Mouse (Mus musculus) right cerebral cortex, postnatal 14 days (tissue): ENCODE data around the gene Hlf.

ENCODE experiments used
- DNase-seq: peaks from one replicate; pipeline ENCODE4 v3.0.0; 2022

The Hlf gene

DNA sequence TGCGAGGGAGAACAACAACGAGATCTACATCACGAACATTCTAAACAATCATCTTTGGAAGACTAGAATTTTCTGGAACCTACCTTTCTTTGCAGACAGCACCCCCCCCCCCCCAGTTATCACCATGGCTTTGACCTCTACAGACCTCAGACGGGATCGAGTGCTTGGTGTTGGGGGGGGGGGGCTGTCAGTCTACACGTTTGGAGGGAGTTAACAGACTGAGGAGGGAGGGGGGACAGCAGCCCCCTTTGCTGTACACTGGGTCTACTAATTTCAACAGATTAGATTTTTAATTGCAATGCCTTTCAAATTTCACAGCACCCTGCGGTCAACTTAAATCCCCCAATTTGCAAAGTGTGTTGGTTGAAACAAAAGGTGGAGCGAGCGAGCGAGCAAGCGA lies 20.3 kb downstream of the Hlf start:
- DNase-seq = no peak

DNA sequence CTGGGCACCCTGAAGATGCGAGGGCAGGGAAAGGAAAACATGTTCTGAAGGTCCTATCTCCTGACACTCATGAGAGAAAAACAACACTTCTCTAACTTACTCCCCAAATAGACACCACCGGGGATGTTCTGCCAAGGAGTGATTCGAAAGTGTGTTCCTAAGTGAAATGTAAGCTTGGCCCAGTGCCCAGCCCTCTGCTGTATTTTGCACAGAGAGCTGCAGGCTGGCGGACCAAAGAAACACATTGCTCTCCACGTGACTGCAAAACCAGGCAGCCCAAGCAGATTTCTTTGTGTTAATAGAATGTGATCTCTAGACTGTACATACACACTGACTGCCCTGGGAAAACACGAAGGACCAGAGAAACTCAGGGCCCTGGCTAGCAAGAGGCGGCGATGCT lies 21.1 kb downstream of the Hlf start:
- peak; percentile 99 for DNase-seq

GRCm38 (mm10) chr11:90369115-90369514 lies 21.6 kb downstream of the Hlf start:
- no peak for DNase-seq

- DNase-seq = no peak
These were observed 22.5 kb downstream of the Hlf start for GRCm38 (mm10) chr11:90367894-90368860.

- no peak for DNase-seq
These were observed 25.8 kb downstream of the Hlf start for GRCm38 (mm10) chr11:90364865-90365264.

DNA sequence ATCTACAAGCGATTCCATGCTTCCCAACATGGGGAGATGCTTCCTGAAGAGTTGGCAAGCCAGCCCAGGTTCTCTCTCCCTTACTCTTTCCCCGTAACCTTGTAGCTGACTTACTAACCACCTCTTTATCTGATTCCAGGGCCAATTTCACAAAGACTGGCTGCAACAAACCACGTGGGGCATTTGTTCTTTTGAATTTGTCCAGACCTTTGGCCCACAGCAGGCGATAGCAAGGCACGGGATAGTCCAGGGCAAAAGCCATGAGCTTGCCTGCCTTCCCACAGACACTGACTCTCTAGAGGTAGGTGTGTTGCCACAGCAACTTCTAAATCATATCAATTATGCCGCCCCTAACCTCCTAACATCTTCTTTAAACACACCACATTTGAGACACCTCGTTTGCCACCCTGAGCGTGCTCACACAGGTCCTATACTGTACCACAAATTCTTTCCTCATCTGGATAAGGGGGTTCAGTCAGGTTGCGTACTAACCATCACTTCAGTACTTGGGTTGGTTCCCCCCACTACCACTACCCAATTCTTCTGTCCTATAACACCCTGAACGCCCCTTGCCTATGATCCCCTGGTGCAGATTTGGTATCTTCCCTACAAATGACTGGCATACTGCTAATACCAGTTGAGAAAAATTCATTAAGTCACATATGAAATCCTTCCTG lies 26.7 kb downstream of the Hlf start:
- DNase-seq = no peak

DNA sequence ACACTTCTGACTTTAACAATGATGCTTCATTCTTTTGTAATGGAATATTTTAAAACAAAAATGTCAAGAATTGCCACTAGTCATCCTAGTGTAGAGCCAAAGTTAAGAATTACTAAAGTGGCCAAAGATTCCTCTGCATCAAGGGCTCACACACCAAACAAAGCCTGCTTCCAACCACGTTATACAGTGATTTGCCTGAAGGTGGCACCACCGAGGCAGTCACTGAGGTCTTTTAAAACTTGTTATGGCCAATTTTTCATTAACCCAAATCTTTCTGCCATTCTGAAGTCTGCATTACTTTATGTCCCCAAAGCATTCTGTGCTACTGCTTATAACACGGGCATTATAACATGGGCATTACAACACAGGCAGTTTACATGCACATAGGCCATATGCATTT lies 27.3 kb downstream of the Hlf start:
- no peak for DNase-seq

- no peak for DNase-seq
These were observed 30.2 kb downstream of the Hlf start for GRCm38 (mm10) chr11:90360536-90360935.

- DNase-seq = no peak
These were observed 32.6 kb downstream of the Hlf start for GRCm38 (mm10) chr11:90358063-90358462.

DNA sequence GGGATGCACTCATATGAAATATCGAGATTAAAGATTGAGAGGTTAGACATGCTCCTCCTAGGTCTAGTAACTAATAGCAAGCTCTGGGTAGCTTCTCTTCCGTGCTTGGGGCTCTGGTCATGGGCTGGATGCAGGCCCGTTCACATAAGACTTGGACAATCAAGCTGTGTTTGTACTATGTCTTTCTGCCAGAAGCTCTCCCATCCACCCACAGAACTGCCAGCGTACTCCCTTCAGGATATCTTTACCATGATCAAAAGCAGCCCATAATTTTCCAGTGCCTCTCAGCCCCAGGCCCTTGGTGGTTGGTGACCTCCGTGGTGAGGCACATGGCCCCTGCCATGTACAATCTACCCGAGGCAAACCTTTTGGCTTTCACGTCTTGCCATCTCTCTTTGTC lies 33.3 kb downstream of the Hlf start:
- no peak for DNase-seq

GRCm38 (mm10) chr11:90356495-90357304 lies 34.0 kb downstream of the Hlf start:
- DNase-seq = no peak

DNA sequence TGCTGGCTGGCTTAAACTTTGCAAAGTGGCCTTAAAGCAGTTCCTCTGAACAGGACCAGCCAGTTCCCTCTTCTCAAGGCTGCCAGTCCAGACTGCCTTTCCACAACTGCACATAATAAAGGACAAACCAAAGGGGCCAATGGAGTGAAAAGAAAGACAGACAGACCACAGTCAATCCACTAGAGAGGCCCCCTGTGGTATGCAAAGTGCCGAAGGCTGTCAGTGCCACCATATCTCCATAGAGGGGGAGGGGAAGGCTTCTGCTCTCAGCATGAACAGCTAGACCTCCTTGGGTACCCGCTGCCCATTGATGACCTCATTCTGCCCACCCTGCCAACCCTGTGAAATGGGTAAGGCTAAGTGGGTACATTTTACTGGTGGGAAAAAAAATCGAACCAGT lies 34.7 kb downstream of the Hlf start:
- DNase-seq = no peak

GRCm38 (mm10) chr11:90355270-90355681 lies 35.4 kb downstream of the Hlf start:
- no peak for DNase-seq

DNA sequence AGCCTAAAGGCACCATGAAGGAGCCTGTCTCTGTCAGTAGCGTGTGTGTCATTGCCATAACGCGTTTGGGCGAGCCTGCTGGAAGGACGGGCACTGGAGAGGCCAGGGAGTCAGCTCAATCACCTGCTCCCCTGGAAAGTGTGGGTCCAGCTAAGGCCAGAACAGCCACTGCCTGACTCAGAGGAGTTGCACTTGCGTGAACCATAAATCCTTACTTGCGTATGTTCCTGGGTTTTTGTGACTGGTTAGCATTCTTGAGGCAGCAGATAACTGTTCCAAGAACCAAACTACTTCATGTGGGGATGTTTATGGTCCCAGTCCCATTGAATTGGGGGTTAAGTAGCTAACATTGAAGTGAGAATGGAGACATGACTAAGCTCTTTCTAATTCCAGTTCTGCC lies 38.0 kb downstream of the Hlf start:
- no peak for DNase-seq

GRCm38 (mm10) chr11:90350153-90350512 lies 40.6 kb downstream of the Hlf start:
- no peak for DNase-seq

- DNase-seq = no peak
These were observed 41.1 kb downstream of the Hlf start for GRCm38 (mm10) chr11:90349486-90350152.

DNA sequence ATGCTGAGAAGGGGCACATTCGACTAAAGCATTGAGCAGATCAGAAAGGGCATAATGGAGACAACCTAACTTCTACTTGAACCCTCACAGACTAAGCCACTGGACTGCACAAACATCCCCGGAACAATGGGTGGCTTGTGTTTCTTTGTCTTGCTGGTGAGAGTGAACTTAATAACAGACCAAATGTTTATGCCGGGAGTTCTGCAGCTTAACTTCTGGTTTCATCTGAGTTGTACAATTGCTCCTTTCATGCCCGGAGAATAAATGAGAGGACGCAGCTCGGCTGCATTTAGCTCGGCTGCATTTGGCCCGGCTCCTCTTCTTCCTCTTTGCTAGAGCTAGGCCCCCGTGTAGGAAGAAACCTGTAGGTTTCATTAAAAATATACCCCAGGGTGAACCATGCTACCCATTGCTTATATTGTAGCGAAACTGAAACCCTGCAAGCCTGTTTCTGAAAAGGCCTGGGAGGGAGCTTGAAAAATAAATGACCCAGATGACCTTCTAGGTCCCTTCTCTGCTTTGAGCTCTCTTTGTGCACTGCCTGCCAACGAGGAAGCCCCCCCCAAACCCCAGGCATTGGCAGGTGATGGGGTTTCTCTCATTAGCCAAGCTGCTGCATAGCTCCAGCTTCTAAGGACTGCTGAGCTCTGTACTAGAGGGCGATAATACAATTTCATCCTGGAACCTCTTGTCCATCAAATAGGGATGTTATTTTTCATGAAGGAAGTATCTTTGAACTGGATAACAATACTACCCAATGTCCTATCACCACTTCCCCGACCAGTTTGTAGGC lies 42.8 kb downstream of the Hlf start:
- no peak for DNase-seq

- DNase-seq = no peak
These were observed 44.9 kb downstream of the Hlf start for GRCm38 (mm10) chr11:90345746-90346145.

- no peak for DNase-seq
These were observed 47.8 kb downstream of the Hlf start for GRCm38 (mm10) chr11:90342858-90343257.

- no peak for DNase-seq
These were observed 48.4 kb downstream of the Hlf start for GRCm38 (mm10) chr11:90342267-90342666.

- DNase-seq = no peak
These were observed 49.9 kb downstream of the Hlf start for GRCm38 (mm10) chr11:90340836-90341235.

GRCm38 (mm10) chr11:90334816-90335215 lies 55.9 kb downstream of the Hlf start:
- DNase-seq = no peak
